Mouse (Mus musculus) heart, postnatal 36 days (tissue): ENCODE results near the gene Smtn. TPM values are rescaled to one million over a fixed set of nuclear protein-coding genes. Genes with fewer than 3 reads are reported as not detected.

Source experiments
- DNase-seq, 2 experiments: peaks; one replicate each; pipeline ENCODE4 v3.0.0; 2021 to 2022
- intact Hi-C: fragments of 180-260 bp; cut with DNase I; formaldehyde crosslinking; loops from one replicate; pipeline ENCODE4 v1.15.1; 2025
- total RNA-seq, 2 experiments: library from RNA; stranded (reverse); gene quantifications; 2 replicates each; pipeline ENCODE4 v1.2.3; 2021

Smtn gene
- total RNA-seq, 2 experiments from 2014 or later = 146 to 153 TPM

DNA sequence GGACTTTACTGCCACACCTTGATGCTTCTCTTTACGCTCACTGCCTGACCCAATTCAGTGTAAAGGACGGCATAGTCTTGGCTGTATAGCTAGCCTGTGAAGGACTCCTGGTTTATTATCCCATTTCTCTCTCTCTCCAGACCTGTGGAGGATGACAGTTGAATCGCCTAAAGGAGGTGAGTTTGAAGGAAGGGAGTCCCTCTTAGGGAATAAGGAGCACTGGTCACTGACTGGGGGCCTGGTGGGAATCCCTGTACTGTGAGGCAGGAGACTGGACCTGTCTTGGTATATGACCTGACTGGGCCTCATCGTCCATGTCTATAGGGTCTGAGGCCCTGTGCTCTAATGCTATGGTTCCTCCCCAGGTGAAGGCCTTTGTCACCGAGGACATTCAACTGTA lies 24.3 kb downstream of the Smtn start:
- intact Hi-C loops = no loop called here
- no peak for DNase-seq

GRCm38 (mm10) chr11:3515637-3516036 lies 24.8 kb downstream of the Smtn start:
- DNase-seq = no peak
- intact Hi-C loops = loop anchor here (2.0 kb wide), 1 partner anchor 19 kb away; no protein-coding TSS in a partner anchor

DNA sequence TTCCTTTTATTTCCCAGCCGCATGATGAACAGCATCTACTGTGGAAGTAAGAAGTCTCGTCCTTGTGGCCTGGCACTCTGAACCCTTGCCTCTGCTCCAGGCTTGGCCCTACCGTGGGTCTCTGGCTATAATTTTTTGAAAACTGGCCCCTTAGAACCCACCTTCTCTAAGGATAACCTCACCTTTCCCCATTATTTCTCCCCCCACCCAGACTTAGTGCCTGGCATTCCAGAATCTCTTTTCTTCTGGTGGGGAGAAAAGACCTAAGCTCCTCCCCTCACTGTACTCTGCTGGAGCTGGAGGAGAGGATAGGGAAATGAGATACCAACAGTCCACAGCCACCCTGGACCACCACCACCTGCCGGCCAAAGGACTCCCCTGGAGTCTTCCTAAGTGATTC lies 25.2 kb downstream of the Smtn start:
- DNase-seq = no peak
- intact Hi-C loops = loop anchor here (2.0 kb wide), 1 partner anchor 20 kb away; no protein-coding TSS in a partner anchor

DNA sequence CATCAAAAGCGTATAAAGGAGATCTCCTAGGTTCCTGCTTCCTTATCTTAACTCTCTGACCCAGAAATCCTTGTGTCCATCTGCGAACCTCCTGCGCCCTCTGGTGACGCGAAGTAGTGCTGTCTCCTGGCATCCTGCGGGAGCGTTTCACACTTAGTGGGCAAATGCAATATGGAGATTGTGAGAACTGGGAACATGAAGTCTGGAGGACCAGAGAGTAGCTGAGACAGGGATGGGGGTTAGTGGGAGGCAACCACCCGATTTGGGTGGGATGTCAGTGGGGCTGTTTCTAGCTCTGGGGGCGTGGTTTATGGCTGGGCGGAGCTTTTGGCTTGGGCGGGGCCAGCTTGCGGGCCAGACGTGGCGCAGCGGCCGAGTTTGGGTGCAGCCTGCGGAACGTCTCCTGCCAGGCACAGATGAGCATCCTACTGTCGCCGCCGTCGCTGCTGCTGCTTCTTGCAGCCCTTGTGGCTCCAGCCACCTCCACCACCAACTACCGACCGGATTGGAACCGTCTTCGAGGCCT lies 25.8 kb downstream of the Smtn start, which contains the start of gene Selenom:
Gene Selenom, plus strand, starts transcription at position 156 of the 526 bp plus-strand sequence.
- intact Hi-C loops = loop anchor here (1.0 to 5.0 kb wide), 5 partner anchors 20 to 167 kb away; no protein-coding TSS in a partner anchor
- DNase-seq = peak; percentile 95 to 96

DNA sequence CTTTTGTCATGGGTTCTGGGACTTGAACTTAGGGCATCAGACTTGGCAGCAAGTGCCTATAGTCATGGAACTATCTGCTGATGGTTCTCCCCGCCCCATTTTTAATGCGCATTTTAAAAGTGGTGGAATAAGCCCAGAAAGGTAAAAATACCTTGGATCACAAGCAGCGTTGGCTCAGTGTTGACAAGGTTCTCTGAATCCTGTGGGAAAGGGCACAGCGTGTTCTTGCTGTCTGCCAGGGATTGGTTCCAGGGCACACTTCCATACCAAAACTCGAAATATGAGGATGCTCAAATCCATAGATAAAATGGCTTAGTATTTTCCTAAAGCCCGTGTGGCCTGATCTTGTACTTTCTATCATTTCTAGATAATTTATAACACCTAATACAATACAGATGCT lies 27.1 kb downstream of the Smtn start:
- intact Hi-C loops = loop anchor here (5.0 kb wide), 2 partner anchors 56 to 166 kb away; no protein-coding TSS in a partner anchor
- DNase-seq = no peak

GRCm38 (mm10) chr11:3510321-3510720 lies 30.1 kb downstream of the Smtn start:
- no peak for DNase-seq
- intact Hi-C loops = loop anchor here (5.0 kb wide), 2 partner anchors 53 to 163 kb away; no protein-coding TSS in a partner anchor

- peak in 1 of 2 experiments; percentile 42 for DNase-seq
- intact Hi-C loops = loop anchor here (5.0 kb wide), 2 partner anchors 52 to 162 kb away; no protein-coding TSS in a partner anchor
Observed at GRCm38 (mm10) chr11:3509181-3510085, 31.0 kb downstream of the Smtn start.

DNA sequence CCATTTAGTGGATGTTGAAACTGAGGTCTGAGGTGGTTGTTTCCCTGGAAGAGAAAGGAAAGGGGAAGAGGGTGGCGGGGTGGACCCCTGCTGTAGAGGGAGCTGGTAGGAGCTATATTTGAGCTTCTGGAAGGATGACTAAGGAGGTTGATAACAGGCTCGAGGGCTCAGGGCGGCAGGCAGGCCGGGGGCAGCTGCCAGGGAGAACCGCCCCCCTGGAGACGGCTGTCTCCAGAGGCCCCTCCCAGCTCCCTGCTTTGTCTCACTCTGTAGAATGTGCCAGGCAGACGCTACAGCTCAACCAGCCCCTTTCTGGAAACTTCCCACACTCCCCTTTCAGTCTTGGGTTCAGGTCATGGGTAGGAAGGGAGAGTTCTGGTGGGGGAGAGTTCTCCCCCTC lies 32.2 kb downstream of the Smtn start:
- intact Hi-C loops = no loop called here
- no peak for DNase-seq

DNA sequence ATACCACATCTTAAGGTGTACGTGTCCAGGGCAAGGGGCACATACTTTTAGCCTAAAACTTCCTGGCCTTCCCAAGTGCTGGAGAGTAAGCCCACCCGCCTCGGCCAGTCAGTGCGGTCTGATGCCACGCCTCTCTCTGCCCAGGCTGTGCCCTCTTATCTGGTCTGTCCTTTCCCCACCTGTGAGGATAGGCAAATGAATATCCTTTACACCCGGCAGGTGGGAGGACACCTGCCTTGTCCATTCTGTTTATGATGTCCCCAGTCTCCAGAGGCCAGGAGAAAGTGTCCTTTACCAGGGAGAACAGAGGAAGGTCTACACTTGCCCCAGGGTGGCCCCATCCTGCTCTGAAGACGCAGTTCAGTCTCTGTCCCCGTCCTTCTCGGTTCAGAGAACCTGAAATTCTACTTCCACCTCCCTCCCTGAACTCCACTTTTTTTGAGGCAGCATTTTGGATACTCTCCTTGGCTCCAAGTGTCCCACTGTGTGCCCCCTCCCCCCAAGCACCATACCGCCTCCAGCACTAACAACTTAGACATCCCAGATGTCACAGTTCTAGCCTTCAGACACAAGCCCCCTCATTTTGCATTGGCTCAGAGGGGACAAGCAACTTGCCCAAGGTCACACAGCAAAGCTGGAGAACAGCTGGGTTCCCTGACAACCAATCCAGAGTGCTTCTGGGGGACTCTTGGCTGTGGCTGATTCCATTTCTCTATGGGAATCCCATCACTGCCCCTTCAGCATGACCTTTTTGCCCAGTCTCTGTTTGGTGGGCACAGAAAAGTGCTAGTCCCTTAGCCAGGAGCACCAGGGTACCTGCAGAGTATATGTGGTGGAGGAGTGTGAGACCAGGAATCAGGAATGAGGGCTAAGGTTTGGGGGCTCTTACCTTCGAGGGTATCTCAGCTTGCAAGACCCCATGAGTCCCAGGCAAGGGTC lies 36.4 kb downstream of the Smtn start:
- intact Hi-C loops = no loop called here
- no peak for DNase-seq

- intact Hi-C loops = no loop called here
- no peak for DNase-seq
Observed at GRCm38 (mm10) chr11:3502459-3503072, 37.8 kb downstream of the Smtn start.

DNA sequence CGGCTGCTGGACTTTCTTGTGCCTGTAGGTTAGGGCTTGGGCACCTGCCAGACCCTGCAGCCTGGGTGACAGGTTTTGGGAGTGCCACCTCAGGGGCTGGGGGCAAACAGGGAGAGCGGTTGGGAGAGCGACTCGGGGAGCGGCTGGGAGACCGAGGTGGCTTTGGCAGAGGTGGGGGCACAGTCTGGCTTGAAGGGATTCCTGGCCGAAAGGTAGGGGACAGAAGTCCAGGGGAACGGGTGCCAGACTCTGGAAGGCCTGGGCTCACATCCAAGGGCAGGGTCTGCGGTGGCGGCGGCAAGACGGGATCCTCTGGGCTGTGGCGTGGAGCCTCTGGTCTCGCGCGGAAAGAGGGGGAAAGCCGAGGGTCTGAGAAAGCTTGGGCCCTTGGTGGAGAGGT lies 38.4 kb downstream of the Smtn start:
- intact Hi-C loops = no loop called here
- DNase-seq = no peak

DNA sequence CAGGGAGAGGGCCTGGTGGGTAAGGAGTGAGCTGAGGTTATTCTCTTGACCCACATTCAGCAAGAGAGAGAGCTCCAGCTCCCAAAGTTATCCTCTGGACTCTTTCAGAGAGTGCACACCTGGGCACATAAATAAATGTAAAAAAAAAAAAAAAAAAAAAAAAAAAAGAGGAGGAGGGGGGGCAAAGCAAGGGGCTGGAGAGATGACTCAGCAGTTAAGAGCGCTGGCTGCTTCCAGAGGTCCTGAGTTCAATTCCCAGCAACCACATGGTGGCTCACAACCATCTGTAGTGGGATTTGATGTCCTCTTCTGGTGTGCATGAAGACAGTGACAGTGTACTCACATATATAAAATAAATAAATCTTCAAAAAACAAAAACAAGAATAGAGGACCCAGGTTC lies 43.1 kb downstream of the Smtn start:
- DNase-seq = no peak
- intact Hi-C loops = no loop called here

- no peak for DNase-seq
- intact Hi-C loops = no loop called here
Observed at GRCm38 (mm10) chr11:3496756-3497155, 43.7 kb downstream of the Smtn start.

- DNase-seq = no peak
- intact Hi-C loops = no loop called here
Observed at GRCm38 (mm10) chr11:3495496-3495895, 44.9 kb downstream of the Smtn start.

DNA sequence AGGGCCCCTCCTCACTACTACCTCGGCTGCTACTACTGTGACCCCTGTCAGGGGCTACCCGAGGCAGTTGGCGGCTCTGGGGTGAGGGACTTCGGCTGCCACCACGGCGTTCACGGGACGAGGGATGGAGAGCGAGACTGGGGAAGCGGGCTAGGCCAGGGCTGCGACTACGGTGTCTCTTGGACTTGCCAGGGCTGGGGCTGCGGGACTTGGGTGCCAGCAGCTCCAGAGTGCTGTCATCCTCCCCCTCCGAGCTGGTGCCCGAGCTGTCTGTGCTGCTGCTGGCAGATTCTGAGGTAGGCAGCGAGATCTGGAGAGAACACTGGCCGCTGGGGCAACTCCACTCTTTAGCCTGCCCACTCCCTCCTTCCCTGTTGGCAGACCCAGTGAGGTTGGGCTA lies 45.6 kb downstream of the Smtn start:
- intact Hi-C loops = no loop called here
- no peak for DNase-seq

- intact Hi-C loops = no loop called here
- no peak for DNase-seq
Observed at GRCm38 (mm10) chr11:3492748-3493147, 47.7 kb downstream of the Smtn start.

DNA sequence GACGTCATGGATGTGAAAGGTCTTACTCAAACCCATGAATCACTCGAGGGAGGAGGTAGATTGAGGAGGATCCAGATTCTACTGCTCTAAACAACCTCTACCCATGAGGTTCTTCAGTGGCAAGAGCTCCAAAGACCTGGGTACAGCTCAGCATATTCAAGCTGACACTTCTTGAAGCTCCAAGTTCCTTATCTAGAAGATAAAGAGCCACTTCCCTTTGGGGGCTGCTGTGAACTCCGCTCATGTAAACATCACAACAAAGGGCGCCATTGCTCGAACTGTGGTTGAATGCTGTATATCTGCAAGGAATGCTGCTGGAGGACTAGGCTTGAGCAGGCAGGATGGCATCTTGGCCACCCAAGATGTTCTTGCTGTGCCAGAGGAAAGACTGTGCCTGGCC lies 51.4 kb downstream of the Smtn start:
- intact Hi-C loops = no loop called here
- DNase-seq = no peak

DNA sequence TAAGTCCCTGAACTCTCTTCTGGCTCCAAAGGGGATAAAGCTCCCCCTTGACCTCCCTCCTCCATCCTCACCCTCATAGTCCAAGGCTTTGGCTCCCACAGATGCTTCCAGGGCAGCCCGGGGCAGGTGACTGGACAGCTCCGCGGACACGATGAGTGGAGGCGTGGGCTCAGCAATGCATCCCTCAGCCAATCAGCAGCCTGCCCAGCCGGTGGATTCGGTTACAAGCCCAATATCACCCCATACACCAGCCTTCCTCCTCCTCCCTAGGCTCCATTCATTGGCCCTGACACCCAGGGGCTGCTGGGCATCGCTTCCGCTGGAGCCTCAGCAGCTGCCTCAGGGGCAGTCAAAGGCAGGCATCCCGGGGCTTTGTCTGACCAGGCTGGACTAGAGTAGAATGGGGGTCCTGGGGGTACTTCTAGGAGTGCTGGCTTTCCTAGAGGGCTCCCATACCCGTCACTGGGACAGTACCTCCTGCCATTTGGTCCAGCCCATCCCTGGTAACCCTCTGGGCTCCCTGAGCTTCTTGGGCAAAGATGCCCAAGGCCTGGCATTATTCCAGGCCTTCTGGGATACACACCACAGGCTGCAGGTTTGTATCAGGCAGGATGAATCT lies 52.4 kb downstream of the Smtn start, which contains the start of gene Pla2g3:
Gene Pla2g3, plus strand, starts transcription at position 333 of the 619 bp plus-strand sequence.
- intact Hi-C loops = no loop called here
- no peak for DNase-seq

DNA sequence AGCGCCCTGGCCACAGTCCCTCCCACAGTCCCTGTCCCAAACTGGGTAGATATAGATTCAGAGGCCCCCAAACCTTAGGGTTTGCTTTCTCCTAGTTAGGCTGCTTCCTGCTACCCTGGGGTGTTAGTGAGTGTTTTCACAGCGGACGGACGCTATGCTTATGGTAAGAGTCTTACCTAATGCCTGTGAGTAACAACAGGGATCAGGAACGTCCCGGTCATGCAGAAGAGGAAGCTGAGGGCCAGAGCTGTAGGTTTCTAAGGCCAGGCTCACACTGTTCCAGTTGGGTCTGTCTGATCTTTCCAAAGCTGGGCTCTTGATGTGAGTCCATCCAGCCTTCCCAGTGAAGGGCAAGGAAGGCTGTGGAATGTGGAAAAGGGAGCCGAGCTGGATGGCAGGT lies 54.1 kb downstream of the Smtn start:
- no peak for DNase-seq
- intact Hi-C loops = no loop called here
